ENCODE assay signal across 28 mouse cellular contexts in genomic region chr2:157053124-157053523, GRCm38 (mm10). TPM values are rescaled to one million over a fixed set of nuclear protein-coding genes. Genes with fewer than 3 reads are reported as not detected.
DNase-seq lines count a peak whose midpoint lies in the region; ATAC-seq lines count a peak whose summit lies in the region.
"Had no signal": no experiment of that assay in that cellular context is flagged by ENCODE, and none has a peak within 500 bp of the region (broad histone marks: within the 10 kb centered on the region; RNA-seq: fewer than 3 reads in every experiment).

No protein-coding gene starts in this region.

- no peak overlapping the region for H3K4me2 ChIP-seq in heart, embryonic 12.5 days
- H3K4me2 ChIP-seq in hindbrain, embryonic 13.5 days = no peak overlapping the region
- H3K4me2 ChIP-seq in hindbrain, embryonic 14.5 days (replicated peaks) = no peak overlapping the region
- H3K4me2 ChIP-seq: embryonic facial prominence, embryonic 13.5 days; embryonic facial prominence, embryonic 15.5 days; forebrain, embryonic 12.5 days had no signal

- H3K9me3 ChIP-seq in heart, embryonic 12.5 days (replicated peaks) = no peaks in the 10 kb centered on the region
- H3K9me3 ChIP-seq in hindbrain, embryonic 13.5 days = no peaks in the 10 kb centered on the region
- no peaks in the 10 kb centered on the region for H3K9me3 ChIP-seq in hindbrain, embryonic 14.5 days (ENCODE audit: control insufficient read depth, low read length)
- H3K9me3 ChIP-seq: embryonic facial prominence, embryonic 13.5 days; embryonic facial prominence, embryonic 15.5 days; forebrain, embryonic 10.5 days; forebrain, embryonic 12.5 days had no signal

- peaks cover 62% of the 10 kb centered on the region for H3K4me1 ChIP-seq in heart, embryonic 12.5 days (replicated peaks)
- peaks cover 64% of the 10 kb centered on the region for H3K4me1 ChIP-seq in hindbrain, embryonic 13.5 days (replicated peaks)
- H3K4me1 ChIP-seq in hindbrain, embryonic 14.5 days (replicated peaks; ENCODE audit: control insufficient read depth, insufficient read depth, low read length) = peaks cover 34% of the 10 kb centered on the region

- ATAC-seq in heart, embryonic 12.5 days (ENCODE audit: insufficient number of reproducible peaks, low FRiP score) = no peak
- no peak for ATAC-seq in hindbrain, embryonic 13.5 days (ENCODE audit: low FRiP score)
- ATAC-seq in hindbrain, embryonic 14.5 days (ENCODE audit: low FRiP score) = no peak
- ATAC-seq: forebrain, embryonic 14.5 days; forebrain, embryonic 16.5 days had no signal

- H3K36me3 ChIP-seq in heart, embryonic 12.5 days = peaks cover 70% of the 10 kb centered on the region
- peaks cover 57% of the 10 kb centered on the region for H3K36me3 ChIP-seq in hindbrain, embryonic 13.5 days
- peaks cover 52% of the 10 kb centered on the region for H3K36me3 ChIP-seq in hindbrain, embryonic 14.5 days (replicated peaks; ENCODE audit: control insufficient read depth, insufficient read depth)

- H3K27ac ChIP-seq in heart, embryonic 12.5 days (ENCODE audit: poor library complexity, severe bottlenecking) = peak overlapping the region; percentile 47; the same call in 1 of the 2 replicates
- no peak overlapping the region for H3K27ac ChIP-seq in hindbrain, embryonic 13.5 days
- no peak overlapping the region for H3K27ac ChIP-seq in hindbrain, embryonic 14.5 days
- H3K27ac ChIP-seq: embryonic facial prominence, embryonic 13.5 days; embryonic facial prominence, embryonic 15.5 days; forebrain, embryonic 10.5 days; forebrain, embryonic 12.5 days had no signal

- intact Hi-C loops in heart, postnatal 25 days (cut with DNase I) = no loop called here

- no peak overlapping the region for H3K9ac ChIP-seq in heart, embryonic 12.5 days
- 0 out of 2 replicates have a peak overlapping the region, but pooled peaks have one; percentile 24 for H3K9ac ChIP-seq in hindbrain, embryonic 13.5 days
- H3K9ac ChIP-seq in hindbrain, embryonic 14.5 days = no peak overlapping the region
- H3K9ac ChIP-seq: embryonic facial prominence, embryonic 13.5 days; embryonic facial prominence, embryonic 15.5 days; forebrain, embryonic 12.5 days had no signal

- H3K27me3 ChIP-seq in heart, embryonic 12.5 days (replicated peaks) = no peaks in the 10 kb centered on the region
- no peaks in the 10 kb centered on the region for H3K27me3 ChIP-seq in hindbrain, embryonic 13.5 days
- no peaks in the 10 kb centered on the region for H3K27me3 ChIP-seq in hindbrain, embryonic 14.5 days (ENCODE audit: control insufficient read depth, insufficient read depth, low read length)
- H3K27me3 ChIP-seq: embryonic facial prominence, embryonic 13.5 days; embryonic facial prominence, embryonic 15.5 days; forebrain, embryonic 12.5 days had no signal

- H3K4me3 ChIP-seq in heart, embryonic 12.5 days = no peak overlapping the region
- H3K4me3 ChIP-seq in hindbrain, embryonic 13.5 days = no peak overlapping the region
- H3K4me3 ChIP-seq in hindbrain, embryonic 14.5 days (replicated peaks; ENCODE audit: low read length) = no peak overlapping the region
- H3K4me3 ChIP-seq: embryonic facial prominence, embryonic 13.5 days; embryonic facial prominence, embryonic 15.5 days; erythroblast, embryonic 14.5 days; forebrain, embryonic 10.5 days; forebrain, embryonic 12.5 days had no signal

- DNase-seq in cerebellum, postnatal 10 days = peak; percentile 49 to 58
- no peak for DNase-seq in cerebellum, adult 9-11 months
- no peak for DNase-seq in heart, postnatal 25 days (ENCODE audit: low spot score)
- DNase-seq in hindbrain, embryonic 14.5 days (ENCODE audit: low spot score) = no peak
- DNase-seq: adrenal gland, adult 2 months; cerebellum, adult 11-12 months; cerebellum, adult 8-10 months; cerebellum, postnatal 14 days; cerebellum, postnatal 36 days; embryo, embryonic 11 days had no signal

- 94% methylated on average over 5 of the region's 5 CpGs for WGBS in heart, embryonic 12.5 days
- WGBS in hindbrain, embryonic 13.5 days = 97% methylated on average over 5 of the region's 5 CpGs
- 95% methylated on average over 5 of the region's 5 CpGs for WGBS in hindbrain, embryonic 14.5 days

RNA-seq across cellular contexts. Expression of gene Soga1, which starts 25.9 kb away (rescaled TPM):
- polyA plus RNA-seq in heart, embryonic 12.5 days (2016; fragmentation: Nextera tagmentation; extraction: Ambion mirVana) = 4.5 and 5.2 TPM in 2 replicates
- total RNA-seq in heart, postnatal 25 days (2021) = 10 to 100 TPM; 11.9 to 14.1 TPM
- 6.2 and 6.4 TPM in 2 replicates for polyA plus RNA-seq in hindbrain, embryonic 13.5 days (2015; fragmentation: Nextera tagmentation; extraction: Ambion mirVana)
- 9.5 and 9.7 TPM in 2 replicates for polyA plus RNA-seq in hindbrain, embryonic 14.5 days (2014; fragmentation: Nextera tagmentation; extraction: Ambion mirVana)

RNA-seq across cellular contexts. Expression of gene Tldc2, which starts 33.7 kb away (rescaled TPM):
- polyA plus RNA-seq in heart, embryonic 12.5 days (2016; fragmentation: Nextera tagmentation; extraction: Ambion mirVana) = not detected in 2 replicates
- total RNA-seq in heart, postnatal 25 days (2021) = not detected
- polyA plus RNA-seq in hindbrain, embryonic 13.5 days (2015; fragmentation: Nextera tagmentation; extraction: Ambion mirVana) = not detected in 2 replicates
- not detected in 2 replicates for polyA plus RNA-seq in hindbrain, embryonic 14.5 days (2014; fragmentation: Nextera tagmentation; extraction: Ambion mirVana)
- total RNA-seq: adrenal gland, adult 2 months; adrenal gland, postnatal 10 days; adrenal gland, postnatal 25 days; adrenal gland, postnatal 4 days; common myeloid progenitor, adult 5-6 weeks; ES-E14; MEL had no signal
- polyA plus RNA-seq: brain, embryonic 14.5 days; C2C12; embryonic facial prominence, embryonic 11.5 days; embryonic facial prominence, embryonic 13.5 days; embryonic facial prominence, embryonic 15.5 days; erythroblast, embryonic 14.5 days; forebrain, embryonic 10.5 days; forebrain, embryonic 12.5 days; forebrain, embryonic 14.5 days; forebrain, embryonic 16.5 days had no signal

RNA-seq across cellular contexts. Expression of gene Dsn1, which starts 46.2 kb away (rescaled TPM):
- polyA plus RNA-seq in heart, embryonic 12.5 days (2016; fragmentation: Nextera tagmentation; extraction: Ambion mirVana) = 39.1 and 41.0 TPM in 2 replicates
- 1 to 10 TPM; 1.5 to 2.1 TPM for total RNA-seq in heart, postnatal 25 days (2021)
- 12.3 and 13.2 TPM in 2 replicates for polyA plus RNA-seq in hindbrain, embryonic 13.5 days (2015; fragmentation: Nextera tagmentation; extraction: Ambion mirVana)
- polyA plus RNA-seq in hindbrain, embryonic 14.5 days (2014; fragmentation: Nextera tagmentation; extraction: Ambion mirVana) = 11.3 and 11.9 TPM in 2 replicates

Comparison
In these comparisons a context has a peak if more than half of its experiments do, and no peak if none do; other contexts are left out.
1. DNase-seq: peak in cerebellum, postnatal 10 days (2 of 2); none in cerebellum, adult 9-11 months (single experiment), heart, postnatal 25 days (single experiment) and hindbrain, embryonic 14.5 days (single experiment).